Mouse (Mus musculus) E14TG2a.4 (cell line): ENCODE measurements at regions not wholly inside any gene's neighbourhood (a gene's known extent, or its start where the extent isn't known, plus 50 kb on each side); places are given as distances from the start of the nearest gene placed in this dataset.

ENCODE experiments used
- CTCF ChIP-seq: conservative IDR thresholded peaks from 2 replicates; pipeline ENCODE4 v1.5.1; 2014; ENCODE audit warnings: low read length
- POU5F1 ChIP-seq: IDR thresholded peaks from 2 replicates; pipeline ENCODE4 v1.6.1; 2014; ENCODE audit warnings: low read length, borderline replicate concordance

DNA sequence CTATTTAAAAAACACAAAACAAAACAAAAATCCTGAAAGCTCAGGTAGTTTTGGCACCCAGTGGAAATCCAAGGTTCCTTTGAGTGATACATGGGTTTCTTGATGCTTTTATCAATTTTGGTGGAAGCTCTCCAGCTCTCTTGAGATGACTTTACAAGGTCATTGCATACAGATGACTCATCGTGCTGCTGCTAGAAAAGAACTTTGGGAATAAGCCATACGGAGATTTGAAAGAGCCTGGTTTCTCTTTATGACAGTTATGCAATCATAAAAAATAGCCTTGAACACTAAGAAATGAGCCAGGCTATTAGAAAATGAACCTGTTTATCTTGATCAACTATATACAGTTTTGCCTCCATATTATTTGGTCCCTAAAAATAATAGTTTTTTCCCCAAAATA, 362.0 kb downstream of the Plk2 start:
- no peak for TF ChIP-seq CTCF
- no peak for TF ChIP-seq POU5F1
